Mouse (Mus musculus): ENCODE measurements around the gene Coq4. TPM values are rescaled to one million over a fixed set of nuclear protein-coding genes. Genes with fewer than 3 reads are reported as not detected.
A peak's percentile ranks its signal among the peaks of the same experiment; 100 is the strongest.

The Coq4 gene
- polyA plus RNA-seq, 1 experiment from 2014 or later, result 29.7 TPM

GRCm38 (mm10) chr2:29839460-29839859 is 52.2 kb downstream of the Coq4 start:
- no peak overlapping the region for H3K27ac ChIP-seq
- H3K36me3 ChIP-seq, result peaks cover 85% of the 10 kb centered on the region
- H3K4me2 ChIP-seq (replicated peaks), result no peak overlapping the region
- H3K4me1 ChIP-seq, result no peaks in the 10 kb centered on the region
- H3K9me3 ChIP-seq, result no peaks in the 10 kb centered on the region
- ATAC-seq (ENCODE audit: low FRiP score, low read depth), result no peak
- 67% methylated on average over 4 of the region's 4 CpGs for WGBS
- H3K27me3 ChIP-seq, result peaks cover 25% of the 10 kb centered on the region
- H3K4me3 ChIP-seq, result no peak overlapping the region
- H3K9ac ChIP-seq, result no peak overlapping the region

- Histone ChIP-seq H3K9ac (no peak overlapping the region), H3K27ac (no peak overlapping the region), H3K36me3 (peaks cover 49% of the 10 kb centered on the region), H3K4me2 (replicated peaks) (no peak overlapping the region), H3K9me3 (no peaks in the 10 kb centered on the region), H3K27me3 (peaks cover 65% of the 10 kb centered on the region), H3K4me1 (peaks cover 12% of the 10 kb centered on the region), H3K4me3 (no peak overlapping the region)
- ATAC-seq (ENCODE audit: low FRiP score, low read depth), result no peak
- WGBS, result 69% methylated on average over 9 of the region's 9 CpGs
Observed at GRCm38 (mm10) chr2:29843231-29844105, 56.2 kb downstream of the Coq4 start.

GRCm38 (mm10) chr2:29844115-29844514 is 56.8 kb downstream of the Coq4 start:
- peaks cover 43% of the 10 kb centered on the region for H3K36me3 ChIP-seq
- H3K4me3 ChIP-seq, result no peak overlapping the region
- H3K4me2 ChIP-seq (replicated peaks), result no peak overlapping the region
- H3K9ac ChIP-seq, result no peak overlapping the region
- 72% methylated on average over 2 of the region's 2 CpGs for WGBS
- no peak overlapping the region for H3K27ac ChIP-seq
- no peaks in the 10 kb centered on the region for H3K9me3 ChIP-seq
- H3K4me1 ChIP-seq, result peaks cover 12% of the 10 kb centered on the region
- ATAC-seq (ENCODE audit: low FRiP score, low read depth), result no peak
- peaks cover 71% of the 10 kb centered on the region for H3K27me3 ChIP-seq

GRCm38 (mm10) chr2:29844661-29845060 is 57.4 kb downstream of the Coq4 start:
- WGBS, result 16% methylated on average over 3 of the region's 3 CpGs
- no peak overlapping the region for H3K4me3 ChIP-seq
- peaks cover 12% of the 10 kb centered on the region for H3K4me1 ChIP-seq
- no peaks in the 10 kb centered on the region for H3K9me3 ChIP-seq
- no peak overlapping the region for H3K9ac ChIP-seq
- H3K27me3 ChIP-seq, result peaks cover 74% of the 10 kb centered on the region
- peaks cover 38% of the 10 kb centered on the region for H3K36me3 ChIP-seq
- H3K27ac ChIP-seq, result no peak overlapping the region
- no peak for ATAC-seq (ENCODE audit: low FRiP score, low read depth)
- no peak overlapping the region for H3K4me2 ChIP-seq (replicated peaks)

GRCm38 (mm10) chr2:29845636-29846035 is 58.3 kb downstream of the Coq4 start:
- Histone ChIP-seq H3K9me3 (no peaks in the 10 kb centered on the region), H3K4me1 (peaks cover 12% of the 10 kb centered on the region), H3K27ac (no peak overlapping the region), H3K4me3 (peak overlapping the region; percentile 33), H3K36me3 (peaks cover 34% of the 10 kb centered on the region), H3K27me3 (peaks cover 74% of the 10 kb centered on the region), H3K9ac (peak overlapping the region; percentile 61), H3K4me2 (replicated peaks) (peak overlapping the region; percentile 57)
- 7% methylated on average over 25 of the region's 25 CpGs for whole genome bisulfite sequencing
- no peak for ATAC-seq (ENCODE audit: low FRiP score, low read depth)

- peaks cover 33% of the 10 kb centered on the region for H3K36me3 ChIP-seq
- H3K9ac ChIP-seq, result peak overlapping the region; percentile 61
- H3K4me1 ChIP-seq, result peaks cover 12% of the 10 kb centered on the region
- no peaks in the 10 kb centered on the region for H3K9me3 ChIP-seq
- WGBS, result 4% methylated on average over 47 of the region's 47 CpGs
- no peak overlapping the region for H3K27ac ChIP-seq
- peak overlapping the region; percentile 33 for H3K4me3 ChIP-seq
- peak overlapping the region; percentile 57 for H3K4me2 ChIP-seq (replicated peaks)
- ATAC-seq (ENCODE audit: low FRiP score, low read depth), result no peak
- peaks cover 74% of the 10 kb centered on the region for H3K27me3 ChIP-seq
Observed at GRCm38 (mm10) chr2:29846061-29846853, 59.0 kb downstream of the Coq4 start.

GRCm38 (mm10) chr2:29846911-29847310 is 59.6 kb downstream of the Coq4 start:
- H3K4me1 ChIP-seq, result peaks cover 12% of the 10 kb centered on the region
- no peak overlapping the region for H3K27ac ChIP-seq
- peaks cover 74% of the 10 kb centered on the region for H3K27me3 ChIP-seq
- no peak overlapping the region for H3K4me3 ChIP-seq
- no peak overlapping the region for H3K4me2 ChIP-seq (replicated peaks)
- 40% methylated on average over 3 of the region's 3 CpGs for WGBS
- H3K9ac ChIP-seq, result no peak overlapping the region
- no peaks in the 10 kb centered on the region for H3K9me3 ChIP-seq
- no peak for ATAC-seq (ENCODE audit: low FRiP score, low read depth)
- peaks cover 26% of the 10 kb centered on the region for H3K36me3 ChIP-seq

Small RNAs within 50 kb of the gene (microRNA-seq; reads per million reads assigned to microRNA genes)
- gene Mir219a-2 (not detected), gene Mir219b (not detected)

Other genes with a start within 250 kb of the Coq4 start
- gene Rapgef1, start 167.8 kb upstream of the Coq4 start, polyA plus RNA-seq (2015; fragmentation: Nextera tagmentation; extraction: Ambion mirVana), result 15.2 and 15.9 TPM in 2 replicates
- not detected in 2 replicates for gene Gm13420, start 35.8 kb upstream of the Coq4 start, polyA plus RNA-seq (2015; fragmentation: Nextera tagmentation; extraction: Ambion mirVana)
- 0.55 and 0.98 TPM in 2 replicates for gene Gm13547, start 28.2 kb upstream of the Coq4 start, polyA plus RNA-seq (2015; fragmentation: Nextera tagmentation; extraction: Ambion mirVana)
- gene Trub2, start 1.0 kb downstream of the Coq4 start, polyA plus RNA-seq (2015; fragmentation: Nextera tagmentation; extraction: Ambion mirVana), result 48.5 and 50.1 TPM in 2 replicates
- 14.8 and 15.6 TPM in 2 replicates for gene Slc27a4, start 15.1 kb downstream of the Coq4 start, polyA plus RNA-seq (2015; fragmentation: Nextera tagmentation; extraction: Ambion mirVana)
- 24.3 and 27.2 TPM in 2 replicates for gene Urm1, start 32.6 kb downstream of the Coq4 start, polyA plus RNA-seq (2015; fragmentation: Nextera tagmentation; extraction: Ambion mirVana)
- gene Cercam, start 81.7 kb downstream of the Coq4 start, polyA plus RNA-seq (2015; fragmentation: Nextera tagmentation; extraction: Ambion mirVana), result 28.8 and 33.4 TPM in 2 replicates
- 64.4 and 68.9 TPM in 2 replicates for gene Odf2, start 101.7 kb downstream of the Coq4 start, polyA plus RNA-seq (2015; fragmentation: Nextera tagmentation; extraction: Ambion mirVana)
- 74.2 and 75.1 TPM in 2 replicates for gene Gle1, start 147.9 kb downstream of the Coq4 start, polyA plus RNA-seq (2015; fragmentation: Nextera tagmentation; extraction: Ambion mirVana)
- gene Sptan1, start 178.1 kb downstream of the Coq4 start, polyA plus RNA-seq (2015; fragmentation: Nextera tagmentation; extraction: Ambion mirVana), result 85.5 and 90.7 TPM in 2 replicates